Mouse (Mus musculus): ENCODE measurements around the gene Ajap1.

DNA sequence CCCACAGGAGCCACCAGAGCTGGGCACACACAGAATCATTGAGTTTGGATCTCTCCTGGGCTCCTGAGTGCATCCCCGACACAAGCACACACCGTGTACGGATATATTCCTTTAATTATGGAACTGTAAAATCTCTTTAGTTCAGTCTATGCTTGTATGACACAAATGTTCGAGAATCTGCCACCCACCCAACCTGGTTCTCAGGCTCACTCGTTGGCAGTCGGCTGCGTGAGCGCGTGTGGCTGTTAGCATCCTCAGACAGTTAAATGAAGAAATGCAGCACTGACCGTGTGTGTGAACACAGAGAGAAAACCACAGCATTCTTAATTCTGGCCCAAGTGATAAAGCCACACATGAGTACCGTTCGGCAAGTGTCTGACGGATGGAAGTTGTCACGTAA, 109.5 kb downstream of the Ajap1 start:
- no peak for TF ChIP-seq CTCF (IDR thresholded peaks at IDR 0.05)
- TF ChIP-seq EP300 (IDR thresholded peaks at IDR 0.05), result no peak

All from lung, postnatal 0 days (tissue).